Mouse (Mus musculus) hindbrain, embryonic 16.5 days (tissue): ENCODE results near the gene Ebi3. TPM values are rescaled to one million over a fixed set of nuclear protein-coding genes. Genes with fewer than 3 reads are reported as not detected.
A peak's percentile ranks its signal among the peaks of the same experiment; 100 is the strongest.
"Not testable (repeated sequence)": the region's sequence is repeated elsewhere in the genome, so short reads cannot be mapped to it uniquely, and the experiment has no call there.

Source experiments
- ATAC-seq: fragments of 200-750 bp; cut with Nextera tagmentation; 2 replicates; pipeline ENCODE4 v1.8.0; 2017; ENCODE audit warnings: moderate TSS enrichment, moderate library complexity
- H3K27ac ChIP-seq: fragments of 300-500 bp; sonication (generic); 2 replicates; pipeline ENCODE4 v1.5.1; 2014; ENCODE audit warnings: low read depth, mild to moderate bottlenecking, control low read depth, low read length, moderate library complexity
- H3K27me3 ChIP-seq: fragments of 300-500 bp; sonication (generic); replicated peaks from 2 replicates; pipeline ENCODE4 v1.6.1; 2014; ENCODE audit warnings: low read length; ENCODE audit not compliant: control insufficient read depth, insufficient read depth
- H3K36me3 ChIP-seq: fragments of 300-500 bp; sonication (generic); 2 replicates; pipeline ENCODE4 v1.6.1; 2014; ENCODE audit warnings: mild to moderate bottlenecking, low read length, moderate library complexity, mixed read lengths; ENCODE audit not compliant: control insufficient read depth, insufficient read depth
- H3K4me1 ChIP-seq: fragments of 300-500 bp; sonication (generic); 2 replicates; pipeline ENCODE4 v1.6.1; 2014; ENCODE audit warnings: low read depth, low read length; ENCODE audit not compliant: control insufficient read depth, insufficient read depth
- H3K4me2 ChIP-seq: fragments of 300-500 bp; sonication (generic); 2 replicates; pipeline ENCODE4 v1.6.1; 2014; ENCODE audit warnings: mild to moderate bottlenecking, low read length, control low read depth, moderate library complexity
- H3K4me3 ChIP-seq: fragments of 300-500 bp; sonication (generic); 2 replicates; pipeline ENCODE4 v1.5.1; 2014; ENCODE audit warnings: mild to moderate bottlenecking, low read length, control low read depth, moderate library complexity
- H3K9ac ChIP-seq: fragments of 300-500 bp; sonication (generic); 2 replicates; pipeline ENCODE4 v1.6.1; 2014; ENCODE audit warnings: low read depth, mild to moderate bottlenecking, control low read depth, low read length, moderate library complexity
- H3K9me3 ChIP-seq: fragments of 300-500 bp; sonication (generic); 2 replicates; pipeline ENCODE4 v1.6.1; 2014; ENCODE audit warnings: mild to moderate bottlenecking, low read length, moderate library complexity; ENCODE audit not compliant: control insufficient read depth
- WGBS: fragments of 180-500 bp; shearing (Covaris S2); extraction: QIAGEN DNeasy Blood & Tissue Kit; methylation state at CpG from one replicate; pipeline ENCODE4 v1.1.7; 2014; 5-methylcytosine and 5-hydroxymethylcytosine counted together
- polyA plus RNA-seq: library from polyadenylated mRNA; unstranded; fragments of >200 nt; fragmentation: Nextera tagmentation; extraction: Ambion mirVana; gene quantifications from 2 replicates; pipeline ENCODE4 v1.2.1, GENCODE M21; 2015

The Ebi3 gene
- polyA plus RNA-seq, result 6.3 and 7.2 TPM in 2 replicates

GRCm38 (mm10) chr17:55952447-55953027 is at the start of gene Ebi3:
Gene Ebi3, plus strand, starts transcription at chr17:55952640.
- Histone ChIP-seq H3K4me3 (no peak within 1 kb of the TSS), H3K9me3 (no peaks in the 10 kb centered on the region), H3K9ac (no peak within 1 kb of the TSS), H3K36me3 (no peaks in the 10 kb centered on the region), H3K4me2 (no peak within 1 kb of the TSS), H3K4me1 (peaks cover 11% of the 10 kb centered on the region), H3K27me3 (no peaks in the 10 kb centered on the region; the same call in 1 of the 2 replicates), H3K27ac (no peak within 1 kb of the TSS)
- WGBS, result 69% methylated on average over 6 of the region's 6 CpGs
- no peak for ATAC-seq

DNA sequence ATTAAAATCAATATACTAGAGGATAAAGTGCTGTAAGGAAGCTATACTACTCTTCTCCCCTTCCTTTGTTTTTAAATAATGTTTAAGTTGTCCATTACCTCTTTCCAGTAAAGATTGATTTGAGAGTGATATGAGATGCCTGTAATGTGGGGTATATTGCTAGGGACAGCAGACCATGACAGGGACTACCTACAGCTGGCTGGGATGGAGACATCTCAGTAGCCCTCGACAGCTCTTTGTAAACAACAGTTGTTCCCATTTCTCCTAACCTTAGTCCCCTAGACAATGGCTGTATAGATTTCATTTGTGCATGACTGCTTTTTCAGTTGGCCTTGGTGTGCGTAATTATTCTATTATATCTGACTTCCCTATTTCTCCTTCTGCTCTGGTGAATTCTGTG is 49.4 kb upstream of the Ebi3 start:
- Histone ChIP-seq H3K36me3 (peaks cover 7% of the 10 kb centered on the region), H3K9ac (no peak overlapping the region)
- ATAC-seq, result no peak

DNA sequence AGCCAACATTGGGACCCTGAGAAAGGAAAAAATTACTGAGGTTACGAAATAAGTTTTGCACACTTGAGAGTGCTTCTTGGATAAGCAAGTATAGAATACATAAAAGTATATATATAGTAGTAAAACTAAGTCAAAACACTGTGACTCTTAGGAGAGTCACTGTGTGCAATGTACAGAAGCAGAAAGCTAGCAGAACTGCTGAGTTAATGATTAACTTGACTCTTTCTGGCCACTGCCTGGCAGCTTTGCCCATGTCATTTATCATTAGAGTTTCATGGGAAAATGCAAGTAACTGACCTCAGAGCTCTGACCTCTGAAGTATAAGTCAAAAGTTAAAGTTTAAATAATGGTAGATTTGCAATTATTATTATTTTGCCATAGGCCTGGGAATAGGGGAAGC is 48.8 kb upstream of the Ebi3 start:
- Histone ChIP-seq H3K9ac (no peak overlapping the region), H3K4me1 (no peaks in the 10 kb centered on the region), H3K4me2 (no peak overlapping the region), H3K4me3 (no peak overlapping the region), H3K9me3 (peaks cover 4% of the 10 kb centered on the region; the same call in 1 of the 2 replicates), H3K36me3 (peaks cover 2% of the 10 kb centered on the region; the same call in 1 of the 2 replicates), H3K27me3 (no peaks in the 10 kb centered on the region), H3K27ac (no peak overlapping the region)
- 94% methylated on average over 1 of the region's 1 CpGs for WGBS
- ATAC-seq, result no peak

More for the DNA sequence above, 49.4 kb upstream of the Ebi3 start:
- H3K4me3 ChIP-seq, result no peak overlapping the region
- peaks cover 7% of the 10 kb centered on the region for H3K9me3 ChIP-seq
- H3K27me3 ChIP-seq, result no peaks in the 10 kb centered on the region
- no peaks in the 10 kb centered on the region for H3K4me1 ChIP-seq
- no peak overlapping the region for H3K27ac ChIP-seq
- 47% methylated on average over 2 of the region's 2 CpGs for WGBS
- no peak overlapping the region for H3K4me2 ChIP-seq

- no peak overlapping the region for H3K9ac ChIP-seq
- WGBS, result 71% methylated on average over 6 of the region's 6 CpGs
- no peaks in the 10 kb centered on the region for H3K36me3 ChIP-seq
- H3K27ac ChIP-seq, result no peak overlapping the region
- no peak overlapping the region for H3K4me3 ChIP-seq
- H3K9me3 ChIP-seq, result 0 out of 2 replicates have a peak, but pooled peaks cover 2% of the 10 kb centered on the region
- ATAC-seq, result no peak
- H3K27me3 ChIP-seq, result no peaks in the 10 kb centered on the region
- no peak overlapping the region for H3K4me2 ChIP-seq
- H3K4me1 ChIP-seq, result no peaks in the 10 kb centered on the region
Observed at GRCm38 (mm10) chr17:55904131-55904530, 48.3 kb upstream of the Ebi3 start.

- H3K27me3 ChIP-seq, result no peaks in the 10 kb centered on the region
- no peak overlapping the region for H3K27ac ChIP-seq
- no peaks in the 10 kb centered on the region for H3K9me3 ChIP-seq
- no peak for ATAC-seq
- H3K36me3 ChIP-seq, result no peaks in the 10 kb centered on the region
- H3K4me3 ChIP-seq, result no peak overlapping the region
- H3K4me2 ChIP-seq, result no peak overlapping the region
- H3K9ac ChIP-seq, result no peak overlapping the region
- H3K4me1 ChIP-seq, result no peaks in the 10 kb centered on the region
Observed at GRCm38 (mm10) chr17:55906669-55907068, 45.8 kb upstream of the Ebi3 start.

DNA sequence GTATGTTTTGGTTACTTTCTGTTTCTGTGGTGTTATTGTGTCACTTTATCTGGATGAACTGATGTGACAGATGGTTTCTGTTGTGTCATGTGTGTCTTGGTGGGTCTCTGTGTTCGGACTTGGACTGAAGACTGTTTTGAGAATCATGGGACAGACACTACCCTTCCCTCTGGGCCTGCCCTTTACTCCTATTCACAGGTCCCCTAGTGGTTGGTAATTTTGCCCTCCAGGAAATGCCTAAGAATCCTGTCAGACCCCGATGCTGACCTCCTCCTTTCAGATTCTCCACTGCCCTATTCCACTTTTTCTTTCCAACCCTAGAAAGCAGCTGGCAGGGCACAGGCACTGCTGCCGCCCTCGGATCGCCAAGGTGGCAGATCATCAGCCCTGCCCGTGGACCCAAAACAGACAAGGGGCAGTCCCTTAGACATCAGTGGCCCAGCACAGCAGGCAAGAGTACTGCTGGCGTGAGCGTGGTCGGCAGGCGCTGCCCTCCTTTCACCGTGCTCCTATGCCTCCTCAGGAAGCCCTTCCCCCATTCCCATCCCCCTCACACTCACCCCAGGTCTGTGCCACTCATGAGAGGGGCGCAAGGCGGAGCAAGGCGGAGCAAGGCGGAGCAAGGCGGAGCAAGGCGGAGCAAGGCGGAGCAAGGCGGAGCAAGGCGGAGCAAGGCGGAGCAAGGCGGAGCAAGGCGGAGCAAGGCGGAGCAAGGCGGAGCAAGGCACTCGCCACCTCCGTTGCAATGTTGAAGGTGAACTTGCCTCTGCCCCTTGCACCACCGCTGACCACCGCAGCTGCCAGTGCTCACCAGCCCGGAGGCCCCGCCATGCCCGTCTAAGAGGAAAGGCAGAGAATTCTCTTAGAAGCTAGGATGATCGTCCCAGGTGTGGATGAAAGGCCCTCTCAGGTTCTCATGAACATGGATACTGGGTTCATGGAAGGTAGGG is 20.6 kb upstream of the Ebi3 start:
- peak; percentile 98 for ATAC-seq
- Histone ChIP-seq H3K36me3 (no peaks in the 10 kb centered on the region), H3K4me3 (peak overlapping the region; percentile 58), H3K4me1 (peaks cover 2% of the 10 kb centered on the region; the same call in 1 of the 2 replicates), H3K4me2 (peak overlapping the region; percentile 80), H3K27ac (peak overlapping the region; percentile 84), H3K9ac (peak overlapping the region; percentile 81), H3K9me3 (peaks cover 5% of the 10 kb centered on the region; the same call in 1 of the 2 replicates), H3K27me3 (no peaks in the 10 kb centered on the region)
- WGBS, result 1% methylated on average over 29 of the region's 33 CpGs

- Histone ChIP-seq H3K27ac (no peak overlapping the region), H3K9me3 (peaks cover 7% of the 10 kb centered on the region; the same call in 1 of the 2 replicates), H3K27me3 (no peaks in the 10 kb centered on the region), H3K4me3 (peak overlapping the region; percentile 58), H3K4me2 (peak overlapping the region; percentile 80), H3K9ac (peak overlapping the region; percentile 74), H3K4me1 (peaks cover 2% of the 10 kb centered on the region; the same call in 1 of the 2 replicates), H3K36me3 (no peaks in the 10 kb centered on the region)
- ATAC-seq, result no peak; the same call in 1 of the 2 replicates
- 77% methylated on average over 2 of the region's 2 CpGs for WGBS
Observed at GRCm38 (mm10) chr17:55932635-55933034, 19.8 kb upstream of the Ebi3 start.

DNA sequence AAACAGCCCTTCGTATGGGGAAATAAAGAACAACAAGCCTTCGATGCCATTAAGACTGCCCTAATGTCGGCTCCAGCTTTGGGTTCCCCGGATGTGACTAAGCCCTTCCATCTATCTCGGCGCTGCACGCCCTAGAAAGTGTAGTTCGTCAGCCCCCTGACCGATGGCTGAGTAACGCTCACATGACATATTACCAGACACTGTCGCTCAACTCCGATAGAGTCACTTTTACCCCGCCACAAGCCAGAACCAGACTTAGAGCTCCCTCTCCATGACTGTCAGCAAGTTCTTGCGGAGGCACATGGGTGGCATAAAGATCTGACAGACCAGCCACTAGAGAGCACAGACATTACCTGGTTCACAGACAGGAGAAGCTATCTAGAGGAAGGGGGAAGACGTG is 19.2 kb upstream of the Ebi3 start:
- Histone ChIP-seq H3K4me3 (no peak overlapping the region), H3K9me3 (peaks cover 9% of the 10 kb centered on the region; the same call in 1 of the 2 replicates), H3K4me2 (no peak overlapping the region), H3K27me3 (no peaks in the 10 kb centered on the region), H3K27ac (no peak overlapping the region), H3K36me3 (peaks cover 2% of the 10 kb centered on the region; the same call in 1 of the 2 replicates), H3K4me1 (peaks cover 2% of the 10 kb centered on the region; the same call in 1 of the 2 replicates), H3K9ac (no peak overlapping the region)
- ATAC-seq, result no peak
- WGBS, result 96% methylated on average over 15 of the region's 15 CpGs

DNA sequence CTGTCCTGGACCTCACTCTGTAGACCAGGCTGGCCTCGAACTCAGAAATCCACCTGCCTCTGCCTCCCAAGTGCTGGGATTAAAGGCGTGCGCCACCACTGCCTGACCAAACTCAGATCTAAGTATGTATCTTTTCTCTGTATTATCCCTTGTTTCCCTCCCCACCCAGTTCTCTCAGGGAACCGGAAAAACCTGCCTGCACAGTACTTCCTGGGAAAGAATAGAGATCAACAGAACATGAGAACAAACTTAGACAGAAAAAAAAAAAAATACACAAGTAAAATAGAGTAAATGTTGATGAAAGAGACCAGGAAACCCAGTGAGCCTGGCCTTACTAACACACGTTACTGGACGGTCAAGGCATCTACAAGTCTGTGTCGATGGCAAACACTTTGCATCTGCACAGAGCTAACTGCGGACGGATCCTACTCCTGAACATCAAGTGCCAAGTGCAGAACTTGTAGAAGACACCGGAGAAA is 8.0 kb upstream of the Ebi3 start:
- not testable (repeated sequence) for ATAC-seq, H3K27me3 ChIP-seq, H3K9me3 ChIP-seq, H3K4me1 ChIP-seq, H3K36me3 ChIP-seq
- H3K9ac ChIP-seq, result peak overlapping the region; percentile 76
- H3K27ac ChIP-seq, result peak overlapping the region; percentile 86
- WGBS, result 39% methylated on average over 10 of the region's 10 CpGs
- H3K4me3 ChIP-seq, result peak overlapping the region; percentile 54
- H3K4me2 ChIP-seq, result peak overlapping the region; percentile 84
